In genomic region chr13:73637826-73638225, GRCm38 (mm10) we compare ENCODE assay signal across 23 mouse cellular contexts. TPM values are rescaled to one million over a fixed set of nuclear protein-coding genes. Genes with fewer than 3 reads are reported as not detected.
DNase-seq lines count a peak whose midpoint lies in the region; ATAC-seq and TF ChIP-seq lines count a peak whose summit lies in the region.
"Had no signal": no experiment of that assay in that cellular context is flagged by ENCODE, and none has a peak within 500 bp of the region (broad histone marks: within the 10 kb centered on the region; RNA-seq: fewer than 3 reads in every experiment).

No protein-coding gene starts in this region.

- no peak overlapping the region for H3K4me3 ChIP-seq in hindbrain, embryonic 11.5 days (ENCODE audit: low read depth, low read length)
- no peak overlapping the region for H3K4me3 ChIP-seq in hindbrain, embryonic 10.5 days
- H3K4me3 ChIP-seq in lung, postnatal 0 days (ENCODE audit: low read depth, low read length): no peak overlapping the region
- H3K4me3 ChIP-seq: embryonic facial prominence, embryonic 10.5 days; embryonic facial prominence, embryonic 12.5 days; forebrain, embryonic 15.5 days had no signal

- no peak for TF ChIP-seq EP300 in lung, postnatal 0 days (IDR thresholded peaks at IDR 0.05)

- no peaks in the 10 kb centered on the region for H3K27me3 ChIP-seq in hindbrain, embryonic 11.5 days (ENCODE audit: control insufficient read depth, insufficient read depth, low read length)
- H3K27me3 ChIP-seq in hindbrain, embryonic 10.5 days (ENCODE audit: insufficient read depth, poor library complexity, severe bottlenecking): no peaks in the 10 kb centered on the region
- H3K27me3 ChIP-seq in lung, postnatal 0 days (replicated peaks; ENCODE audit: insufficient read depth, low read length): no peaks in the 10 kb centered on the region
- H3K27me3 ChIP-seq: embryonic facial prominence, embryonic 12.5 days; forebrain, embryonic 15.5 days had no signal

- H3K27ac ChIP-seq in hindbrain, embryonic 11.5 days (ENCODE audit: low read depth, low read length): no peak overlapping the region
- H3K27ac ChIP-seq in hindbrain, embryonic 10.5 days: no peak overlapping the region
- H3K27ac ChIP-seq in lung, postnatal 0 days (ENCODE audit: low read length): no peak overlapping the region
- H3K27ac ChIP-seq: embryonic facial prominence, embryonic 10.5 days; embryonic facial prominence, embryonic 12.5 days; forebrain, embryonic 15.5 days had no signal

- no peak for TF ChIP-seq CTCF in lung, postnatal 0 days (IDR thresholded peaks at IDR 0.05)

- WGBS in hindbrain, embryonic 11.5 days: 92% methylated on average over 5 of the region's 6 CpGs
- WGBS in hindbrain, embryonic 10.5 days: 87% methylated on average over 5 of the region's 6 CpGs
- WGBS in lung, postnatal 0 days: 44% methylated on average over 5 of the region's 6 CpGs

- no peaks in the 10 kb centered on the region for H3K9me3 ChIP-seq in hindbrain, embryonic 11.5 days (ENCODE audit: control insufficient read depth, low read length)
- H3K9me3 ChIP-seq in hindbrain, embryonic 10.5 days: no peaks in the 10 kb centered on the region
- H3K9me3 ChIP-seq in lung, postnatal 0 days (ENCODE audit: low read length): no peaks in the 10 kb centered on the region
- H3K9me3 ChIP-seq: embryonic facial prominence, embryonic 10.5 days; embryonic facial prominence, embryonic 12.5 days; forebrain, embryonic 15.5 days; G1E had no signal

- H3K36me3 ChIP-seq in hindbrain, embryonic 11.5 days (ENCODE audit: control insufficient read depth, insufficient read depth, low read length): no peaks in the 10 kb centered on the region; the same call in 1 of the 2 replicates
- H3K36me3 ChIP-seq in hindbrain, embryonic 10.5 days: peaks cover 37% of the 10 kb centered on the region
- H3K36me3 ChIP-seq in lung, postnatal 0 days (ENCODE audit: insufficient read depth, low read length): no peaks in the 10 kb centered on the region
- H3K36me3 ChIP-seq: G1E had no signal

- no peak overlapping the region for H3K4me2 ChIP-seq in hindbrain, embryonic 11.5 days (replicated peaks; ENCODE audit: low read depth, low read length)
- H3K4me2 ChIP-seq in lung, postnatal 0 days (replicated peaks; ENCODE audit: low read depth, low read length): no peak overlapping the region
- H3K4me2 ChIP-seq: embryonic facial prominence, embryonic 12.5 days; forebrain, embryonic 15.5 days had no signal

- H3K9ac ChIP-seq in hindbrain, embryonic 11.5 days (ENCODE audit: low read depth, low read length): no peak overlapping the region
- H3K9ac ChIP-seq in lung, postnatal 0 days (replicated peaks; ENCODE audit: low read depth): no peak overlapping the region
- H3K9ac ChIP-seq: embryonic facial prominence, embryonic 12.5 days; forebrain, embryonic 15.5 days; forebrain, postnatal 0 days had no signal

- ATAC-seq in hindbrain, embryonic 11.5 days (ENCODE audit: low FRiP score): no peak
- ATAC-seq in lung, postnatal 0 days: peak; percentile 21; the same call in 1 of the 2 replicates
- ATAC-seq: forebrain, embryonic 15.5 days; forebrain, postnatal 0 days had no signal

- DNase-seq in hindbrain, embryonic 11.5 days (ENCODE audit: low spot score): peak; percentile 1
- DNase-seq in hindbrain, embryonic 10.5 days (ENCODE audit: low spot score): no peak
- DNase-seq in lung, postnatal 0 days (ENCODE audit: low spot score): peak; percentile 55
- no peak for DNase-seq in lung, adult 18-20 months
- peak; percentile 5 for DNase-seq in NIH3T3 (ENCODE audit: low read depth)
- no peak for DNase-seq in thymus, postnatal 14 days
- no peak for DNase-seq in gastrocnemius, postnatal 25 days
- DNase-seq: adrenal gland, adult 8-10 months; adrenal gland, postnatal 14 days; adrenal gland, postnatal 36 days; cerebellum, adult 11-12 months; cerebellum, adult 2 months; cerebellum, adult 9-10 months; cerebellum, postnatal 10 days; cerebellum, postnatal 25 days; forebrain, postnatal 0 days had no signal

- no peaks in the 10 kb centered on the region for H3K4me1 ChIP-seq in hindbrain, embryonic 11.5 days (replicated peaks; ENCODE audit: control insufficient read depth, insufficient read depth, low read length)
- no peaks in the 10 kb centered on the region for H3K4me1 ChIP-seq in hindbrain, embryonic 10.5 days (replicated peaks)
- H3K4me1 ChIP-seq in lung, postnatal 0 days (ENCODE audit: insufficient read depth, low read depth, low read length): no peaks in the 10 kb centered on the region
- H3K4me1 ChIP-seq: embryonic facial prominence, embryonic 10.5 days; embryonic facial prominence, embryonic 12.5 days; forebrain, embryonic 15.5 days had no signal

RNA-seq across cellular contexts. Expression of gene Tert, which starts 11.1 kb away (rescaled TPM):
- 3.3 and 5.3 TPM in 2 replicates for polyA plus RNA-seq in hindbrain, embryonic 11.5 days (2014; fragmentation: Nextera tagmentation; extraction: Ambion mirVana)
- polyA plus RNA-seq in hindbrain, embryonic 10.5 days (2016; fragmentation: Nextera tagmentation; extraction: Ambion mirVana): 5.6 and 7.2 TPM in 2 replicates
- 0.43 and 0.94 TPM in 2 replicates for polyA plus RNA-seq in lung, postnatal 0 days (2015; fragmentation: Nextera tagmentation; extraction: Ambion mirVana)
- under 1 TPM; 0.31 to 0.32 TPM for total RNA-seq in gastrocnemius, postnatal 25 days (2021)
- polyA plus RNA-seq: G1E had no signal

RNA-seq across cellular contexts. Expression of gene Clptm1l, which starts 34.0 kb away (rescaled TPM):
- polyA plus RNA-seq in hindbrain, embryonic 11.5 days (2014; fragmentation: Nextera tagmentation; extraction: Ambion mirVana): 111 and 112 TPM in 2 replicates
- polyA plus RNA-seq in hindbrain, embryonic 10.5 days (2016; fragmentation: Nextera tagmentation; extraction: Ambion mirVana): 106 and 107 TPM in 2 replicates
- polyA plus RNA-seq in lung, postnatal 0 days (2015; fragmentation: Nextera tagmentation; extraction: Ambion mirVana): 100 and 103 TPM in 2 replicates
- 10 to 100 TPM; 30.6 to 37.1 TPM for total RNA-seq in gastrocnemius, postnatal 25 days (2021)

RNA-seq across cellular contexts. Expression of gene Slc6a18, which starts 40.0 kb away (rescaled TPM):
- polyA plus RNA-seq in hindbrain, embryonic 11.5 days (2014; fragmentation: Nextera tagmentation; extraction: Ambion mirVana): not detected in 2 replicates
- polyA plus RNA-seq in hindbrain, embryonic 10.5 days (2016; fragmentation: Nextera tagmentation; extraction: Ambion mirVana): not detected in 2 replicates
- polyA plus RNA-seq in lung, postnatal 0 days (2015; fragmentation: Nextera tagmentation; extraction: Ambion mirVana): not detected in 2 replicates
- under 1 TPM in 1 of 2 experiments, not detected in 1; 0.49 TPM for total RNA-seq in gastrocnemius, postnatal 25 days (2021)
- total RNA-seq: adrenal gland, adult 8-10 months; adrenal gland, postnatal 14 days; adrenal gland, postnatal 36 days; forebrain, postnatal 0 days had no signal
- polyA plus RNA-seq: C2C12; cerebellum, adult 2 months; embryonic facial prominence, embryonic 10.5 days; embryonic facial prominence, embryonic 12.5 days; embryonic facial prominence, embryonic 14.5 days; forebrain, embryonic 11.5 days; forebrain, embryonic 15.5 days; forebrain, postnatal 0 days; G1E had no signal

Comparison
In these comparisons a context has a peak if more than half of its experiments do, and no peak if none do; other contexts are left out.
1. DNase-seq: peak in hindbrain, embryonic 11.5 days (single experiment), lung, postnatal 0 days (single experiment) and NIH3T3 (single experiment); none in hindbrain, embryonic 10.5 days (single experiment), lung, adult 18-20 months (0 of 2), thymus, postnatal 14 days (single experiment) and gastrocnemius, postnatal 25 days (single experiment).